Mouse (Mus musculus): ENCODE measurements around the gene Plekha6.

Plekha6 gene

GRCm38 (mm10) chr1:133163820-133164431, at the start of gene Plekha6:
Gene Plekha6 (plus strand): TSS chr1:133164210.
- peak in 1 of 2 experiments; percentile 23 for DNase-seq

GRCm38 (mm10) chr1:133116108-133116507, 47.9 kb upstream of the Plekha6 start:
- no peak for DNase-seq

GRCm38 (mm10) chr1:133118127-133118526, 45.9 kb upstream of the Plekha6 start:
- DNase-seq: no peak

- no peak for DNase-seq
These were observed 45.2 kb upstream of the Plekha6 start for GRCm38 (mm10) chr1:133118844-133119243.

- DNase-seq: no peak
These were observed 43.9 kb upstream of the Plekha6 start for GRCm38 (mm10) chr1:133119931-133120712.

GRCm38 (mm10) chr1:133121246-133121645, 42.8 kb upstream of the Plekha6 start:
- no peak for DNase-seq

- no peak for DNase-seq
These were observed 39.9 kb upstream of the Plekha6 start for GRCm38 (mm10) chr1:133124137-133124536.

- DNase-seq: no peak
These were observed 38.2 kb upstream of the Plekha6 start for GRCm38 (mm10) chr1:133125640-133126364.

GRCm38 (mm10) chr1:133126365-133126740, 37.7 kb upstream of the Plekha6 start:
- no peak for DNase-seq

GRCm38 (mm10) chr1:133127328-133127727, 36.7 kb upstream of the Plekha6 start:
- DNase-seq: no peak

GRCm38 (mm10) chr1:133129471-133130221, 34.4 kb upstream of the Plekha6 start:
- no peak for DNase-seq

GRCm38 (mm10) chr1:133130638-133131560, 33.1 kb upstream of the Plekha6 start, which contains the start of gene Ppp1r15b:
Gene Ppp1r15b (plus strand): TSS chr1:133131143.
- peak; percentile 99 for DNase-seq

GRCm38 (mm10) chr1:133131561-133131905, 32.5 kb upstream of the Plekha6 start:
- DNase-seq: no peak

GRCm38 (mm10) chr1:133131936-133132335, 32.1 kb upstream of the Plekha6 start:
- DNase-seq: peak; percentile 14 to 30

GRCm38 (mm10) chr1:133132388-133133326, 31.4 kb upstream of the Plekha6 start:
- DNase-seq: peak in 1 of 2 experiments; percentile 6

GRCm38 (mm10) chr1:133133425-133133824, 30.6 kb upstream of the Plekha6 start:
- no peak for DNase-seq

- no peak for DNase-seq
These were observed 29.9 kb upstream of the Plekha6 start for GRCm38 (mm10) chr1:133134071-133134470.

- DNase-seq: no peak
These were observed 29.1 kb upstream of the Plekha6 start for GRCm38 (mm10) chr1:133134881-133135280.

- no peak for DNase-seq
These were observed 28.2 kb upstream of the Plekha6 start for GRCm38 (mm10) chr1:133135808-133136207.

GRCm38 (mm10) chr1:133138401-133138800, 25.6 kb upstream of the Plekha6 start:
- DNase-seq: no peak
